Mouse (Mus musculus) embryonic fibroblast, embryonic 13.5 days (primary cell): Measurements from ENCODE around the gene Tns4. TPM values are rescaled to one million over a fixed set of nuclear protein-coding genes. Genes with fewer than 3 reads are reported as not detected.

Experiments
- H3K27ac ChIP-seq: 2 replicates; pipeline ENCODE4 v1.5.1; 2012; ENCODE audit warnings: low read length, control low read depth, inconsistent platforms; ENCODE audit not compliant: insufficient read depth
- H3K4me1 ChIP-seq: 2 replicates; pipeline ENCODE4 v1.6.1; 2011; ENCODE audit warnings: low read length; ENCODE audit not compliant: control insufficient read depth, insufficient read depth
- H3K4me3 ChIP-seq: 2 replicates; pipeline ENCODE4 v1.5.1; 2011; ENCODE audit warnings: mild to moderate bottlenecking, control low read depth, low read length; ENCODE audit not compliant: insufficient read depth
- CTCF ChIP-seq: IDR thresholded peaks from 2 replicates; pipeline ENCODE4 v1.5.1; 2011; ENCODE audit warnings: mild to moderate bottlenecking, control low read depth, low read length, moderate library complexity, borderline replicate concordance; ENCODE audit not compliant: insufficient read depth
- POLR2A ChIP-seq: IDR thresholded peaks from 2 replicates; pipeline ENCODE4 v1.6.1; 2011; ENCODE audit warnings: low read depth, mild to moderate bottlenecking, control low read depth, low read length, moderate library complexity
- polyA plus RNA-seq: library from polyadenylated mRNA; stranded (reverse); fragments of >200 nt; gene quantifications from 2 replicates; pipeline ENCODE4 v1.2.4, GENCODE M21; 2011; ENCODE audit warnings: low read depth; ENCODE audit not compliant: missing spikeins, insufficient read length

The Tns4 gene
- polyA plus RNA-seq, 1 experiment: not detected

- no peaks in the 10 kb centered on the region for H3K4me1 ChIP-seq
- no peak overlapping the region for H3K27ac ChIP-seq
- TF ChIP-seq POLR2A (no peak), CTCF (no peak)
- no peak overlapping the region for H3K4me3 ChIP-seq
Measured at GRCm38 (mm10) chr11:99093740-99094139, 4.6 kb upstream of the Tns4 start.

- Histone ChIP-seq H3K4me1 (no peaks in the 10 kb centered on the region), H3K4me3 (no peak overlapping the region), H3K27ac (no peak overlapping the region)
- no peak for TF ChIP-seq CTCF
- TF ChIP-seq POLR2A: no peak
Measured at GRCm38 (mm10) chr11:99091666-99092065, 2.6 kb upstream of the Tns4 start.

- Histone ChIP-seq H3K4me3 (no peak overlapping the region), H3K4me1 (no peaks in the 10 kb centered on the region), H3K27ac (no peak overlapping the region)
- TF ChIP-seq POLR2A (no peak), CTCF (no peak)
Measured at GRCm38 (mm10) chr11:99090391-99090790, 1.3 kb upstream of the Tns4 start.

- Histone ChIP-seq H3K4me1 (no peaks in the 10 kb centered on the region), H3K4me3 (no peak overlapping the region), H3K27ac (no peak overlapping the region)
- TF ChIP-seq CTCF: no peak
- no peak for TF ChIP-seq POLR2A
Measured at GRCm38 (mm10) chr11:99088486-99088885, 620 bp downstream of the Tns4 start.

GRCm38 (mm10) chr11:99084366-99084765, 4.7 kb downstream of the Tns4 start:
- H3K27ac ChIP-seq: no peak overlapping the region
- no peaks in the 10 kb centered on the region for H3K4me1 ChIP-seq
- no peak overlapping the region for H3K4me3 ChIP-seq
- TF ChIP-seq CTCF: no peak
- no peak for TF ChIP-seq POLR2A

GRCm38 (mm10) chr11:99083516-99083915, 5.6 kb downstream of the Tns4 start:
- no peak overlapping the region for H3K4me3 ChIP-seq
- TF ChIP-seq POLR2A: no peak
- TF ChIP-seq CTCF: no peak
- no peak overlapping the region for H3K27ac ChIP-seq
- H3K4me1 ChIP-seq: no peaks in the 10 kb centered on the region

- Histone ChIP-seq H3K27ac (peak overlapping the region; percentile 5; the same call in 1 of the 2 replicates), H3K4me1 (no peaks in the 10 kb centered on the region), H3K4me3 (no peak overlapping the region)
- TF ChIP-seq POLR2A: no peak
Measured at GRCm38 (mm10) chr11:99082098-99082497, 7.0 kb downstream of the Tns4 start.

- no peak for TF ChIP-seq POLR2A
- Histone ChIP-seq H3K4me3 (no peak overlapping the region), H3K27ac (peak overlapping the region; percentile 68), H3K4me1 (no peaks in the 10 kb centered on the region)
Measured at GRCm38 (mm10) chr11:99081566-99081965, 7.5 kb downstream of the Tns4 start.

GRCm38 (mm10) chr11:99080902-99081543, 8.1 kb downstream of the Tns4 start:
- H3K27ac ChIP-seq: peak overlapping the region; percentile 68

GRCm38 (mm10) chr11:99077869-99078268, 11.2 kb downstream of the Tns4 start:
- Histone ChIP-seq H3K4me1 (no peaks in the 10 kb centered on the region), H3K27ac (no peak overlapping the region), H3K4me3 (no peak overlapping the region)
- TF ChIP-seq CTCF (no peak), POLR2A (no peak)

More at GRCm38 (mm10) chr11:99080902-99081543, 8.1 kb downstream of the Tns4 start:
- Histone ChIP-seq H3K4me1 (no peaks in the 10 kb centered on the region), H3K4me3 (no peak overlapping the region)
- no peak for TF ChIP-seq POLR2A
- no peak for TF ChIP-seq CTCF

- no peak for TF ChIP-seq CTCF
- TF ChIP-seq POLR2A: no peak
- Histone ChIP-seq H3K4me1 (no peaks in the 10 kb centered on the region), H3K4me3 (no peak overlapping the region), H3K27ac (no peak overlapping the region)
Measured at GRCm38 (mm10) chr11:99076744-99077319, 12.3 kb downstream of the Tns4 start.

- H3K4me3 ChIP-seq: no peak overlapping the region
- H3K4me1 ChIP-seq: no peaks in the 10 kb centered on the region
- no peak overlapping the region for H3K27ac ChIP-seq
- TF ChIP-seq CTCF (no peak), POLR2A (no peak)
Measured at GRCm38 (mm10) chr11:99073781-99074180, 15.3 kb downstream of the Tns4 start.
